Mouse (Mus musculus) thymus, postnatal 10 days (tissue): ENCODE data around the gene Fam174b.

ENCODE experiments used
- DNase-seq, 2 experiments: peaks; one replicate each; pipeline ENCODE4 v3.0.0; 2021; ENCODE audit warnings: low spot score in 2 of 2

Fam174b gene

DNA sequence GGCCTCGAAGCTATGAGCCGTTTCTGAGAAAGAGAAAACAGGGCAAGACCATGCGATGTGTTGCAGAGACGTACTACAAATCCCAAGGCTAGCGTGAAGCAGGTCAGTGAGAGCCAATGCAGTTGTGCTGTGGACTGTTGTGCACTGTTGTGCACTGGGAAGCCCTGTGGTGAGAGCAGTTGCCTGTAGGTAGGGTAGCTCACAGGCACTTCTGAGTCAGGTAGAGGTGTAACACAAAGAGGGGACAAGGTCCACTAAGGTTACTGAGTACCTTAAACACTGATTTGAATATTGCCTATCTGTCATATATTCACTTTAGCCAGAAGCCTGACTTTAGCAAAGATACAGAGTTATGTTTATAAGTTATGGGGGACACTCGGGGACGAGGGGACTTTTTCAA, 74.4 kb downstream of the Fam174b start:
- DNase-seq, result no peak

DNA sequence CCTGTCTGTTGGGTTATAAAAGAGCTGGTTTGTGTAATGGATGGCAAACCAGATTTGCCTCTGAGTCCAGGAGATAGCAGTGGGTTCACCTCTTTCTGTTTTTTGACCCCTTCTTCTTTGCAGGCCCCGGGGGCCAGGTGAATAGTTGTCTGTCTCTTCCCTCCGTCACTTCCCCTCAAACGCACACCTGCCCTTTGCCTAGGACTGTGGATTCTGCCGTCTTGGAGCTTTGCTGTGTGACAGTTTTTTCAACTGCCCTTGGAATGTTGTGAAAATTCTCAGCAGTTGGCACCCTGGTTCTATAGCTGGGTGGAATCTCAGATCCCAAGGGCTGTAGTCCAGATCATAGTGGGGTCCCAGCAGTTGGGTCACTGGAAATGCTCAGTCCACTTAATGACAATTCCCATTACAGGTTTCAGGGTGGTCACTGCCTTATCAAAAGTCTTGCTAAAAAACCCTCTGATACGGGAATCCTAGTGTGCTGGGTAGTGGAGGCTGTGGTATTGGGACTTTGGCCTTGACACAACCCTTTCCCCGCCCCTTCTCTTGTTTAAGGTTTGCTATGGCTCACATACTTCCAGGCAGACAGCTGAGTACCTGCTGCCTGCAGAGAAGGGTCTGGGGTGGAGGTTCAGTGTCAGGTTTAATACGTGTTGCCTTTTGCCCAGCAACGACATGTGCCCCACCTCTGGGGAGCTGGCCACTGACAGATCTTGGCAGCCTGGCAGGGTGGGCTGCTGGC, 76.3 kb downstream of the Fam174b start:
- no peak for DNase-seq

GRCm38 (mm10) chr7:73819366-73819765, 79.3 kb downstream of the Fam174b start:
- DNase-seq, result no peak
